Mouse (Mus musculus): ENCODE measurements around the gene Akap8. TPM values are rescaled to one million over a fixed set of nuclear protein-coding genes. Genes with fewer than 3 reads are reported as not detected.

Akap8 gene
- polyA plus RNA-seq (2015; fragmentation: Nextera tagmentation; extraction: Ambion mirVana) = 100 and 101 TPM in 2 replicates

DNA sequence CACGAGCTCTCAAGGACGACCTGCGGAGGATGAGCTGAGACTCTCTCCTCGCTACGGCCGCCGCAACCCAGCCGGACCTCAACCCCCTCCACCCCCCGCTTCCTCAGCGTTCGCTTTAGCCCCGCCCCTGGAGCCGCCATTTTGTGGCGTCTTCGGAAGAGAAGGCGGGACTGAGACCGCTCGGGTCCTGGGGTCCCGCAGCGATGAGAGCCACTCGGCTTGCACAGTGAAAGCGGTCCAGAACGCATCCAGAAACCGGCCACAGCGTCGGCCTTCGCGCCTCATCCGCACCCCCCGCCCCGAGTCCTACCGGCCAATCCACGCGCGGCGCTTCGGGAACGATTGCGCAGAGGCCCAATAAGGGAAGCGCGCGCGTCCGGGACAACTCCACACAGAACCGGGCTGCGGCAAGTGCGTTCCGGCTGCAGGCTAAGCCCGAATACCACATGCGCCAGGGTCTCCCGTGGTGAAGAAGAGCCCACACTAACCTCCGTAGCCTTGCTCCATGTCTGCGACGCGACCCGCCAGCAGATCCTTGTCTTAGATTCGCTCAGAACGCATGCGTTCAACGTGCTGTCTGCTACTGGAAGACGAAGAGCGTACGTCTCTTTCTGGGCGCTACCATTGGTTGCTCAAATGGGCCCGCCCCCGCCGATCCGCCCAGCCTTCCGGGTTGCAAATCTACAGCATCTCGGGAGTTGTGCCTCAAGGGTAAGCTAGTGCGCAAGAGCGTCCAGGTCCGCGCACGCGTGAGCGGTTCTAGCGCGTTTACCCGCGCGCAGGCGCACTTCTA lies at the start of gene Akap8:
Gene Akap8 (minus strand): TSS at position 642 of the 793 bp plus-strand sequence.
- Histone ChIP-seq H3K4me2 (peak within 1 kb of the TSS; percentile 83), H3K4me1 (peaks cover 36% of the 10 kb centered on the region), H3K27ac (replicated peaks) (peak within 1 kb of the TSS; percentile 99), H3K9ac (replicated peaks) (peak within 1 kb of the TSS; percentile 93), H3K27me3 (replicated peaks) (no peaks in the 10 kb centered on the region), H3K9me3 (replicated peaks) (no peaks in the 10 kb centered on the region), H3K4me3 (replicated peaks) (peak within 1 kb of the TSS; percentile 77), H3K36me3 (peaks cover 50% of the 10 kb centered on the region)
- under 1% methylated on average over 83 of the region's 83 CpGs for WGBS
- ATAC-seq (ENCODE audit: low FRiP score) = peak; percentile 98

GRCm38 (mm10) chr17:32368991-32369578 lies 48.0 kb upstream of the Akap8 start:
- peak overlapping the region; percentile 38 for H3K4me2 ChIP-seq
- no peaks in the 10 kb centered on the region for H3K9me3 ChIP-seq (replicated peaks)
- H3K36me3 ChIP-seq = peaks cover 15% of the 10 kb centered on the region; the same call in 1 of the 2 replicates
- no peak for ATAC-seq (ENCODE audit: low FRiP score)
- no peak overlapping the region for H3K27ac ChIP-seq (replicated peaks)
- H3K9ac ChIP-seq (replicated peaks) = no peak overlapping the region
- H3K4me3 ChIP-seq (replicated peaks) = no peak overlapping the region
- no peaks in the 10 kb centered on the region for H3K27me3 ChIP-seq (replicated peaks)
- peaks cover 7% of the 10 kb centered on the region for H3K4me1 ChIP-seq
- WGBS = 23% methylated on average over 12 of the region's 17 CpGs

DNA sequence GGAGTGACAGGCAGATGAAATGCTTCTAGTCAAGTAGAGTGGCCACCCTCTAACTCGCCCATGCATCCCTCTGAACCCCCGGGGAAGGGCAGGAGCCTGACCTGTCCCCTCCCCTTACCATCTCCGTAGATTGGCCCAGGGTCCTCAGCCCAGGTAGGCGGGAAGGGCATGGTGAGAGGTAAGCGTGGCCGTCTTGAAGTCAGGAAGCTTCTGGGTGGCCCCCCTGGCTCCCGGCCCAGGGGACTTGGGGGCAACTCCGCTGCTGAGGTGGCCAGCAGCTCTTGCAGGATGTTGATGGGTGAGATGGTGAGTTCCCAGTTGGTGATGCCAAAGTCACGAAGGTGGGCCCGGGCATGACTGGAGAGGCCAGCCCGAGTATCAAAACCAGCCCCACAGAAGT lies 46.7 kb upstream of the Akap8 start:
- Histone ChIP-seq H3K9me3 (replicated peaks) (no peaks in the 10 kb centered on the region), H3K36me3 (peaks cover 15% of the 10 kb centered on the region; the same call in 1 of the 2 replicates), H3K4me1 (peaks cover 18% of the 10 kb centered on the region), H3K9ac (replicated peaks) (no peak overlapping the region), H3K4me3 (replicated peaks) (no peak overlapping the region), H3K4me2 (no peak overlapping the region), H3K27ac (replicated peaks) (no peak overlapping the region), H3K27me3 (replicated peaks) (no peaks in the 10 kb centered on the region)
- no peak for ATAC-seq (ENCODE audit: low FRiP score)
- 94% methylated on average over 11 of the region's 11 CpGs for WGBS

DNA sequence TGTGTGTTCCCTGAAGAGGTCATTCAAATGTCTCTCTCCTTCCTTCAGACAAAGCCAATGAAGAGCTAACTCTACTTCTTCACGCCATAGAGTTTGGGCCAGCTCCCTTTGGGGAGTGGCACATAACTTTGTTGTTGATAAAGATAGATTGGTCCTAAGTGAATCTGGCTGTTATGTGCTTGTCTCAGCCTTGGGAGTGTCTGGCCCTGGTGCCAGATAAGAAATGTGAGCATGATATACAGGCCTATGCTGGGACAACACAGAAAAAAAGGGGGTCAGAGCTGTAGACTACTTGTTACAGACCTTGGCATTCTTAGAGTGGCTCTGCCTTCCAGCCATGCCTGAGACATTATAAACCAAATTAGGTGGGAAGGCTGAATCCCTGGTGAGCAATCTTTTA lies 44.3 kb upstream of the Akap8 start:
- no peaks in the 10 kb centered on the region for H3K9me3 ChIP-seq (replicated peaks)

GRCm38 (mm10) chr17:32364850-32365249 lies 43.8 kb upstream of the Akap8 start:
- 57% methylated on average over 5 of the region's 5 CpGs for WGBS
- Histone ChIP-seq H3K4me1 (peaks cover 31% of the 10 kb centered on the region), H3K36me3 (peaks cover 33% of the 10 kb centered on the region), H3K27ac (replicated peaks) (peak overlapping the region; percentile 83), H3K4me2 (peak overlapping the region; percentile 75), H3K4me3 (replicated peaks) (peak overlapping the region; percentile 89), H3K9ac (replicated peaks) (no peak overlapping the region), H3K9me3 (replicated peaks) (no peaks in the 10 kb centered on the region), H3K27me3 (replicated peaks) (no peaks in the 10 kb centered on the region)
- ATAC-seq (ENCODE audit: low FRiP score) = peak; percentile 9

More for the DNA sequence above, 44.3 kb upstream of the Akap8 start:
- Histone ChIP-seq H3K4me1 (peaks cover 31% of the 10 kb centered on the region), H3K36me3 (peaks cover 29% of the 10 kb centered on the region), H3K9ac (replicated peaks) (no peak overlapping the region), H3K4me2 (0 out of 2 replicates have a peak overlapping the region, but pooled peaks have one; percentile 75), H3K27ac (replicated peaks) (no peak overlapping the region), H3K4me3 (replicated peaks) (no peak overlapping the region), H3K27me3 (replicated peaks) (no peaks in the 10 kb centered on the region)
- WGBS = 78% methylated on average over 1 of the region's 1 CpGs
- no peak for ATAC-seq (ENCODE audit: low FRiP score)

DNA sequence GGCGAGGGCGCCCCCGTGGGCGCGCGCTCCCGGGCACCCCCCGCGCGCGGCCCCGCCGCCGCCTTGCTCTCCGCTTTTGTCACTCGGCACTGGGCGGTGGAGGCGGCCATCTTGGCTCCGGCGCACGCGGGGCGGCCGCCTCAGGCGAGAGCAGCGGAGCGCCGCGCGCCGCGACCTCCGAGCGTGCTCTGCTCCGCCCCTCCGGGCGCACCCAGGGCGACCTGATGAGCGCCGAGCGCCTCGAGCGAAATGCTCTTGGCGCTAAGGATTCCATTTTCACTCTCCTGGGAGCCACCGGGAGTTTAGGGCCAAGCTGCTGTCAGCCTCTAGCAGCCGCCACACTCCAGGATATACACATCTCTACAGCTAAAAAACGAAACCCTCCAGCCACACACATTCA lies 43.3 kb upstream of the Akap8 start:
- ATAC-seq (ENCODE audit: low FRiP score) = peak; percentile 94
- Histone ChIP-seq H3K9me3 (replicated peaks) (no peaks in the 10 kb centered on the region), H3K36me3 (peaks cover 38% of the 10 kb centered on the region), H3K9ac (replicated peaks) (peak overlapping the region; percentile 91), H3K27me3 (replicated peaks) (no peaks in the 10 kb centered on the region), H3K27ac (replicated peaks) (peak overlapping the region; percentile 83), H3K4me3 (replicated peaks) (peak overlapping the region; percentile 89), H3K4me1 (peaks cover 31% of the 10 kb centered on the region), H3K4me2 (peak overlapping the region; percentile 75)
- under 1% methylated on average over 29 of the region's 47 CpGs for WGBS

GRCm38 (mm10) chr17:32363821-32364301 lies 42.8 kb upstream of the Akap8 start:
- under 1% methylated on average over 23 of the region's 50 CpGs for WGBS
- Histone ChIP-seq H3K4me3 (replicated peaks) (peak overlapping the region; percentile 89), H3K9me3 (replicated peaks) (no peaks in the 10 kb centered on the region), H3K27me3 (replicated peaks) (no peaks in the 10 kb centered on the region), H3K4me1 (peaks cover 31% of the 10 kb centered on the region), H3K36me3 (peaks cover 43% of the 10 kb centered on the region), H3K9ac (replicated peaks) (peak overlapping the region; percentile 91), H3K4me2 (peak overlapping the region; percentile 75), H3K27ac (replicated peaks) (peak overlapping the region; percentile 83)
- peak; percentile 60 for ATAC-seq (ENCODE audit: low FRiP score)

GRCm38 (mm10) chr17:32362686-32363085 lies 41.6 kb upstream of the Akap8 start:
- no peak for ATAC-seq (ENCODE audit: low FRiP score)
- H3K4me3 ChIP-seq (replicated peaks) = peak overlapping the region; percentile 89

GRCm38 (mm10) chr17:32359928-32360327 lies 38.9 kb upstream of the Akap8 start:
- WGBS = 89% methylated on average over 18 of the region's 18 CpGs
- H3K9ac ChIP-seq (replicated peaks) = no peak overlapping the region
- peaks cover 28% of the 10 kb centered on the region for H3K4me1 ChIP-seq
- no peak overlapping the region for H3K4me2 ChIP-seq
- H3K36me3 ChIP-seq = peaks cover 67% of the 10 kb centered on the region
- no peak overlapping the region for H3K4me3 ChIP-seq (replicated peaks)
- H3K27me3 ChIP-seq (replicated peaks) = no peaks in the 10 kb centered on the region
- no peaks in the 10 kb centered on the region for H3K9me3 ChIP-seq (replicated peaks)
- no peak for ATAC-seq (ENCODE audit: low FRiP score)
- no peak overlapping the region for H3K27ac ChIP-seq (replicated peaks)

More at GRCm38 (mm10) chr17:32362686-32363085, 41.6 kb upstream of the Akap8 start:
- H3K4me1 ChIP-seq = peaks cover 31% of the 10 kb centered on the region
- no peaks in the 10 kb centered on the region for H3K27me3 ChIP-seq (replicated peaks)
- no peak overlapping the region for H3K27ac ChIP-seq (replicated peaks)
- peaks cover 52% of the 10 kb centered on the region for H3K36me3 ChIP-seq
- peak overlapping the region; percentile 75 for H3K4me2 ChIP-seq
- H3K9ac ChIP-seq (replicated peaks) = 0 out of 2 replicates have a peak overlapping the region, but pooled peaks have one; percentile 91
- H3K9me3 ChIP-seq (replicated peaks) = no peaks in the 10 kb centered on the region
- WGBS = 90% methylated on average over 4 of the region's 4 CpGs

DNA sequence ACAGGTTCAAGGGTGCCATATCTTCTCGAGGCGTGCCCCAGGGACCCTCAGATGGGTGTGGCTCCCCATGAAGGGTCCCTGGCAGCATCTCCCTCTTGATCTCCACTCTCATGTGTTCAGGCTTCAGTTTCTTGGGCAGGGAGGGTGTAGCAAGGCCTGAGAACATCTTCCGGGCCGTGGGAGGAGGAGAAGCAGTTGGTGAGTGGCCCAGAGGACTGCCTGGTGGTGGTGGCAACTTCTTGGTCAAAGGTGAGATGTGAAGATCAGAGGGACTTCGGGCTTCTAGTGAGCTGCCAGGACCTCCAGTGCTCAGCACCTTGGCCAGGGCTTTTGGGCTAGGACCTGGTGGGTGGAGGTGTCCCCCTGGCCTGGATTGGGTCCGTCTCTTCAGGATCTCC lies 37.9 kb upstream of the Akap8 start:
- H3K4me2 ChIP-seq = no peak overlapping the region
- H3K27me3 ChIP-seq (replicated peaks) = no peaks in the 10 kb centered on the region
- H3K9ac ChIP-seq (replicated peaks) = no peak overlapping the region
- no peak overlapping the region for H3K4me3 ChIP-seq (replicated peaks)
- H3K4me1 ChIP-seq = peaks cover 30% of the 10 kb centered on the region
- no peaks in the 10 kb centered on the region for H3K9me3 ChIP-seq (replicated peaks)
- no peak for ATAC-seq (ENCODE audit: low FRiP score)
- WGBS = 96% methylated on average over 6 of the region's 6 CpGs
- H3K27ac ChIP-seq (replicated peaks) = no peak overlapping the region
- peaks cover 76% of the 10 kb centered on the region for H3K36me3 ChIP-seq

GRCm38 (mm10) chr17:32358192-32358942 lies 37.3 kb upstream of the Akap8 start:
- Histone ChIP-seq H3K9me3 (replicated peaks) (no peaks in the 10 kb centered on the region), H3K4me2 (no peak overlapping the region), H3K27me3 (replicated peaks) (no peaks in the 10 kb centered on the region), H3K4me1 (peaks cover 27% of the 10 kb centered on the region), H3K9ac (replicated peaks) (no peak overlapping the region), H3K27ac (replicated peaks) (no peak overlapping the region), H3K4me3 (replicated peaks) (no peak overlapping the region), H3K36me3 (peaks cover 79% of the 10 kb centered on the region)
- 96% methylated on average over 7 of the region's 7 CpGs for WGBS
- no peak for ATAC-seq (ENCODE audit: low FRiP score)

Measured in neural tube, embryonic 15.5 days (tissue).